Mouse (Mus musculus): ENCODE results near the gene Lsg1. TPM values are rescaled to one million over a fixed set of nuclear protein-coding genes. Genes with fewer than 3 reads are reported as not detected.

Gene Lsg1
- polyA plus RNA-seq, 1 experiment: 20.3 TPM

- peak; percentile 100 for TF ChIP-seq POLR2A (IDR thresholded peaks at IDR 0.05; ENCODE audit: borderline replicate concordance, insufficient read depth, low read length)
- no peak; the same call in 1 of the 2 replicates for TF ChIP-seq CTCF (IDR thresholded peaks at IDR 0.05; ENCODE audit: borderline replicate concordance, insufficient read depth, low read depth, low read length)
- Histone ChIP-seq H3K27me3 (ENCODE audit: control insufficient read depth, insufficient read depth, low read length) (no peaks in the 10 kb centered on the region), H3K4me1 (ENCODE audit: control insufficient read depth, insufficient read depth, low read length) (peaks cover 5% of the 10 kb centered on the region; the same call in 1 of the 2 replicates), H3K27ac (ENCODE audit: insufficient read depth, low read length) (peak within 1 kb of the TSS; percentile 74), H3K4me3 (replicated peaks; ENCODE audit: insufficient read depth, low read depth, low read length) (peak within 1 kb of the TSS; percentile 64)
- WGBS: under 1% methylated on average over 63 of the region's 63 CpGs
- DNase-seq: peak; percentile 95 to 96
These were observed 12.3 kb upstream of the Lsg1 start, which contains the start of gene Fam43a for GRCm38 (mm10) chr16:30599491-30600268. Fam43a (plus strand) TSS chr16:30599723.

GRCm38 (mm10) chr16:30596959-30597681 lies 9.7 kb upstream of the Lsg1 start:
- Histone ChIP-seq H3K27me3 (ENCODE audit: control insufficient read depth, insufficient read depth, low read length) (no peaks in the 10 kb centered on the region), H3K4me1 (ENCODE audit: control insufficient read depth, insufficient read depth, low read length) (peaks cover 5% of the 10 kb centered on the region; the same call in 1 of the 2 replicates), H3K4me3 (replicated peaks; ENCODE audit: insufficient read depth, low read depth, low read length) (peak overlapping the region; percentile 55), H3K27ac (ENCODE audit: insufficient read depth, low read length) (no peak overlapping the region; the same call in 1 of the 2 replicates)
- peak; percentile 88 to 95 for DNase-seq
- TF ChIP-seq POLR2A (IDR thresholded peaks at IDR 0.05; ENCODE audit: borderline replicate concordance, insufficient read depth, low read length) (no peak), CTCF (IDR thresholded peaks at IDR 0.05; ENCODE audit: borderline replicate concordance, insufficient read depth, low read depth, low read length) (peak; percentile 91)
- 3% methylated on average over 16 of the region's 16 CpGs for WGBS

- DNase-seq: no peak
- no peaks in the 10 kb centered on the region for H3K27me3 ChIP-seq (ENCODE audit: control insufficient read depth, insufficient read depth, low read length)
- 37% methylated on average over 14 of the region's 14 CpGs for WGBS
These were observed 8.6 kb upstream of the Lsg1 start for GRCm38 (mm10) chr16:30595835-30596557.

GRCm38 (mm10) chr16:30595356-30595755 lies 8.0 kb upstream of the Lsg1 start:
- Histone ChIP-seq H3K27ac (ENCODE audit: insufficient read depth, low read length) (no peak overlapping the region), H3K4me3 (replicated peaks; ENCODE audit: insufficient read depth, low read depth, low read length) (no peak overlapping the region), H3K4me1 (ENCODE audit: control insufficient read depth, insufficient read depth, low read length) (no peaks in the 10 kb centered on the region; the same call in 1 of the 2 replicates), H3K27me3 (ENCODE audit: control insufficient read depth, insufficient read depth, low read length) (no peaks in the 10 kb centered on the region)
- WGBS: 42% methylated on average over 3 of the region's 3 CpGs
- TF ChIP-seq POLR2A (IDR thresholded peaks at IDR 0.05; ENCODE audit: borderline replicate concordance, insufficient read depth, low read length) (no peak), CTCF (IDR thresholded peaks at IDR 0.05; ENCODE audit: borderline replicate concordance, insufficient read depth, low read depth, low read length) (no peak)
- DNase-seq: no peak

More at GRCm38 (mm10) chr16:30595835-30596557, 8.6 kb upstream of the Lsg1 start:
- H3K4me1 ChIP-seq (ENCODE audit: control insufficient read depth, insufficient read depth, low read length): peaks cover 2% of the 10 kb centered on the region; the same call in 1 of the 2 replicates
- TF ChIP-seq CTCF (IDR thresholded peaks at IDR 0.05; ENCODE audit: borderline replicate concordance, insufficient read depth, low read depth, low read length): no peak
- H3K27ac ChIP-seq (ENCODE audit: insufficient read depth, low read length): no peak overlapping the region
- H3K4me3 ChIP-seq (replicated peaks; ENCODE audit: insufficient read depth, low read depth, low read length): no peak overlapping the region

GRCm38 (mm10) chr16:30591990-30592389 lies 4.6 kb upstream of the Lsg1 start:
- 43% methylated on average over 3 of the region's 3 CpGs for WGBS
- no peak for TF ChIP-seq CTCF (IDR thresholded peaks at IDR 0.05; ENCODE audit: borderline replicate concordance, insufficient read depth, low read depth, low read length)
- no peak for TF ChIP-seq POLR2A (IDR thresholded peaks at IDR 0.05; ENCODE audit: borderline replicate concordance, insufficient read depth, low read length)
- no peak for DNase-seq
- Histone ChIP-seq H3K4me3 (replicated peaks; ENCODE audit: insufficient read depth, low read depth, low read length) (no peak overlapping the region), H3K27ac (ENCODE audit: insufficient read depth, low read length) (no peak overlapping the region), H3K27me3 (ENCODE audit: control insufficient read depth, insufficient read depth, low read length) (no peaks in the 10 kb centered on the region), H3K4me1 (ENCODE audit: control insufficient read depth, insufficient read depth, low read length) (no peaks in the 10 kb centered on the region)

- DNase-seq: no peak
- Histone ChIP-seq H3K27me3 (ENCODE audit: control insufficient read depth, insufficient read depth, low read length) (no peaks in the 10 kb centered on the region), H3K27ac (ENCODE audit: insufficient read depth, low read length) (no peak overlapping the region), H3K4me3 (replicated peaks; ENCODE audit: insufficient read depth, low read depth, low read length) (no peak overlapping the region), H3K4me1 (ENCODE audit: control insufficient read depth, insufficient read depth, low read length) (no peaks in the 10 kb centered on the region)
- TF ChIP-seq POLR2A (IDR thresholded peaks at IDR 0.05; ENCODE audit: borderline replicate concordance, insufficient read depth, low read length) (no peak), CTCF (IDR thresholded peaks at IDR 0.05; ENCODE audit: borderline replicate concordance, insufficient read depth, low read depth, low read length) (no peak)
- 27% methylated on average over 7 of the region's 7 CpGs for WGBS
These were observed 3.1 kb upstream of the Lsg1 start for GRCm38 (mm10) chr16:30590264-30591209.
